Mouse (Mus musculus): ENCODE results near the gene Alpk3.

The Alpk3 gene

GRCm38 (mm10) chr7:81057471-81057870, at the start of gene Alpk3:
Gene Alpk3, plus strand, starts transcription at chr7:81057600.
- no peak for DNase-seq

DNA sequence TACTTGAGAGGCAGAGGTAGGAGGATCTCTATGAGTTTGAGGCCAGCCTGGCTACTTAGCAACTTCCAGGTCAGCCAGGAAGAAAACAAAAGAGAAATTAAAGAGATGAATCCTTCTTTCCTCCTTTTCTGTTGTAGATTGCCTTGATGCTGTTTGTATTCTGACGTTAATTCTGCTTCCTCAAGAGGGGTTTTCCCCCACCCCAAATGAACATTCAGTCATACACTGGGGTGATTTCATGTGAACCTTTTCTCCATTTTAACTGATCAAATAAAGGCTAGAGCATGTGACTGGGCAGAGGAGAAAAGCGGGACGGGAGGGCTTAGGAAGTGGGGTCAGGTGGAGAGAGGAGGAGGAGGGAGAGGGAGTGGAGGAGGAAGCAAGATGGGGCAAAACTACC, 49.1 kb upstream of the Alpk3 start:
- DNase-seq = no peak

GRCm38 (mm10) chr7:81011576-81011975, 45.8 kb upstream of the Alpk3 start:
- no peak for DNase-seq

GRCm38 (mm10) chr7:81020307-81020706, 37.1 kb upstream of the Alpk3 start:
- DNase-seq = no peak

DNA sequence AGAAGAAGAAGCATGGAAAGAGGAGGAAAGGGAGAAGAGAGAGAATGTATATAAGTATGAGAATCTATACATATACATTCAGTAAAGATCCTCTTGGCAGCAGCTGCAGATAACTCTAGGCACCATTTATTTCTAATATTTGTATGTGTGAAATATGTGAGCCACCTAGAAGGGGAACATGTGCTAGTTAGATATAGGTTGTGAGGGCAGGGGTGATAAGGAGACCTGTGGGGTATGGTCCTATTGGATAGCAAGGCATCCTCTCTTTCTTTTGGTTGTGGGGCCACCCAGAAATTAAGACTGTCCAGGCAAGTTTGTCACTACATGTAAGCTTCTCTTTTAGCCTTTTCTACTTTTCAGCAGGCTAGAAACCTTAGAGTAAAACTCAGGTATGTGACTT, 34.7 kb upstream of the Alpk3 start:
- no peak for DNase-seq

GRCm38 (mm10) chr7:81024118-81024517, 33.3 kb upstream of the Alpk3 start:
- peak; percentile 42 to 47 for DNase-seq

DNA sequence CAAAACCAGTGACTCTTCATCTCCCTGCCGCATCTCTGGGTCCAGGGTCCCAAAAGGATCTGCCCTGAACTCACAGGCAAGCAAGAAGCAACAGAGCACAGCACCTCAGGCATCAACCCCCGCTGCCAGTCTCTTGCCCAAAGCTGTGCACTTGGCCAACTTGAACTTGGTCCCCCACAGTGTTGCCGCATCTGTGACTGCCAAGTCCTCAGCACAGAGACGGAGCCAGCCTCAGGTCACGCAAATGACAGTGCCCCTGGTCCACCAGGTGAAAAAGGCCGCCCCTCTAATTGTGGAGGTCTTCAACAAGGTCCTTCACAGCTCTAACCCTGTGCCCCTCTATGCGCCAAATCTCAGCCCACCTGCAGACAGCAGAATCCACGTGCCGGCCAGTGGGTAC, 32.7 kb upstream of the Alpk3 start:
- no peak for DNase-seq

- no peak for DNase-seq
These were observed 31.6 kb upstream of the Alpk3 start for GRCm38 (mm10) chr7:81025751-81026150.

DNA sequence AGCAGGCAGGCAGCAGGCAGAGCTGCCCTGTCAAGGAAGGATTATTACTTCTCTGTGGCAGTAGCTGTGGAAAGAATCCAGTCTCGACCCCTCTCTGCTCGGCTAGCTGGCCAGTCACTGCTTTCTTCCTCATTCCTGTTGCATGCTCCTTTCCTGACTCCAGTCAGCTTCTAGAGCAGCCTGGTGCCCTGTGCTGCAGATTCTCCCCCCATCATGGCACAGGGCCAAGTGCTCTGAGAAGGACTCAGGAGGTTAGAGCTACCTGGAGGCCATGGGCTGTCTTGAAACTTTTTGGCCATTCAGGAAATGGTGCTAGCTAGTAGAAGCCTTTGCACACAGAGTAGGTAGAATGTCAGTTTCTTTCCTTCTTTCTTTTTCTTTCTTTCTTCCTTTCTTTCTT, 17.7 kb upstream of the Alpk3 start:
- DNase-seq = no peak

DNA sequence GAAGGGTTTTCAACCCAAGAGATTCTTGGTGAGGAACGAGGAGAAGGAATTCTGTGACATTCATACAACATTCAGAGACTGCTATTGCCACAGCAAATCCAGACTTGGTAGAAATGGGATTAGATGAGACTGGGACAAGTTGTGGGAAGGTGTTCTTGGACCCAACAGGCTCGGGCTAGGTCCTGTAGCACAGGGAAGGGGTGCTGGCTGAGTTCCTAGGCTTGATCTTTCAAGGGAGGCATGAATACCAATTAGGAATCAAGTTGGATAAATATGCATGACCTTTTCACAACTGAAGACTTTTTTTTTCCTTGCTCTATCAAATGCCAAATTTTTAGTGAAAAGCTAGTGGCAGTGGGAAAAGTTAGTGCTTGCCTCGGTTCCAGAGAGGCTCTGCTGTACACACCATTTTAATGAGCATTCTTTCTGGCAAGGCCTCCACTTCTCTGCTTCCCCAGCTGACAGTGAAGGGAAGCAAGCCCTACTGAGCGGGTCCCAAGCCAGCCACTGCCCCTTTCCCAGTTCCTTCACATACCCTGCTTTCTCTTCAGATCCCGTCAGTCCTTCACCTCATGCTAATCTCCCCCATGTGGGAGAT, 14.3 kb upstream of the Alpk3 start:
- DNase-seq = no peak

GRCm38 (mm10) chr7:81047847-81048246, 9.6 kb upstream of the Alpk3 start:
- DNase-seq = no peak

DNA sequence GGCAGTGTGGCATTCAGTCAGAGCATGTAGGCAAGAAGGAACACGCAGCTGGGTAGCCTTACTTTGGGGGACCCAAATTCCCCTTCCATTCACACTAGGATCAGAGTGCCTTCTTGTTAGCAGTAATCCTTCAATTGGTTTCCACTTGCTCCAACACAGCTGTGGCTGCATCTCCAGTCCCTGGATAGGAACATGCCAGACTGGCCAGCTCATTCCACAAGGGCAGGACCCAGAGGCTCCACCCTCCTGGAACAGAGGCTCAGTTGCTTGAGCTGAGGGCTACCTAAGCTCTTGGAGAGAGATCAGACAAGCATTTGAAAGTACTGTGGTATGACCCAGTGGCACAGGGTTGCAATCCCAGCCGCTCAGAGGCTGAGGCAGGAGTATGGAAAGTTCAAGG, 8.9 kb upstream of the Alpk3 start:
- DNase-seq = no peak

DNA sequence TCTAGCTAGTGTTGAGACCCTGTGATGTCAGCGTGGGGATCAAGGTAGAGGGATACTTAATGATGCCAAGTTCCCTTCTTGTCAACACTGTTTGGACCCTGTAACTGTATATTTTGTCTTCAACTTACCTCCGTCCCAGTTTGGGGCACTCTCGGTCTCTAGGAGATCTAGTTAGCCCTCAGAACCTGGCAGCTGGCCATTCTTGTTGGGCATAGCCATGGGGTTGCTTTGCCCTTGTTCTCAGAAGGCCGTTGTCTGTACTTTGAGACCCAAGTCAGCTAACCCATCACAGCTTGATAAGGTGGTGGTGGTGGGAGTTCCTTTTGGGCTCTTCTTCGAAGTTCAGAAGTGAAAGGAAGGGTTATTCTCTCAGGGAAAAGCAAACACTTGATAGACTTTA, 7.4 kb upstream of the Alpk3 start:
- DNase-seq = no peak

- no peak for DNase-seq
These were observed 1.6 kb upstream of the Alpk3 start for GRCm38 (mm10) chr7:81055709-81056370.

- no peak for DNase-seq
These were observed 706 bp downstream of the Alpk3 start for GRCm38 (mm10) chr7:81057901-81058711.

- DNase-seq = no peak
These were observed 1.3 kb downstream of the Alpk3 start for GRCm38 (mm10) chr7:81058712-81059154.

DNA sequence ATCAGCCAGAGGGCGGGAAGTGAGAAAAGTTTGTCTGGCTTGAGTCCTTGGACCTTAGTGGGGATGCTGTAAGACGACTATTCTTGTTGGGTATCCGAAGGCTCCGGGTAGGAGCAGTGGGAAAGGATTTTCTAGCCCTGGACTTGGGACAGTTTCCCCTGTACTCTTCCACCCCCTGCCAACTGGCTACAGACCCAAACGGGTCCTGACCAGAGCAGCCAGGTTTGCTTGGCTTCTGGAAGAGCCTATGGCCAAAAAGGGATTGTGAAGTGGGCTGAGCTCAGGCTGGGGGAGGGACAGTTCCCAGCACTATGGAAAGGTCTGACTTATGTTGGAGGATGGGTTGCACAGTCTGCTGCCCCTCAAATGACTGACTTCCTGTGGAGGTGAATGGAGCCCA, 2.0 kb downstream of the Alpk3 start:
- DNase-seq = no peak

GRCm38 (mm10) chr7:81060908-81061307, 3.5 kb downstream of the Alpk3 start:
- peak; percentile 57 to 62 for DNase-seq

DNA sequence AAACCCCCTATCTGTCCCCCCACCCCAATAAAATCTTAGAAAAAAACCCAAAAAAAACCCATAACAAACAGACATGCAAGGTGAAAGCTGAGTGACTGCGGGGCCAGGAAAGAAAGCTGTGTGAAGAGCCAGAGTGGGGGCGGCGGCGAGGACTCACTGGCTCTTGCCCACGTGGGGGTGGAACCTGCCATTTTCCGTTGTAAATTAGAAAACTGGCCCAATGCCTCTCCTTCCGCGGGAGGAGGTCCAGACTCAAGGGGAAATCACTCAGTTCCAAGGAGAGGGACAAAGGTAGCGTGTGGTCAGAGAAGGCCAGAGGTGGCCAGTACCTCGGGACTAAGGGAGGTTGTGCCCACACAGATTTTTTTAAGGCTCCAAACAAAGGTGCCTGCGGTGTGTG, 4.5 kb downstream of the Alpk3 start:
- no peak for DNase-seq

DNA sequence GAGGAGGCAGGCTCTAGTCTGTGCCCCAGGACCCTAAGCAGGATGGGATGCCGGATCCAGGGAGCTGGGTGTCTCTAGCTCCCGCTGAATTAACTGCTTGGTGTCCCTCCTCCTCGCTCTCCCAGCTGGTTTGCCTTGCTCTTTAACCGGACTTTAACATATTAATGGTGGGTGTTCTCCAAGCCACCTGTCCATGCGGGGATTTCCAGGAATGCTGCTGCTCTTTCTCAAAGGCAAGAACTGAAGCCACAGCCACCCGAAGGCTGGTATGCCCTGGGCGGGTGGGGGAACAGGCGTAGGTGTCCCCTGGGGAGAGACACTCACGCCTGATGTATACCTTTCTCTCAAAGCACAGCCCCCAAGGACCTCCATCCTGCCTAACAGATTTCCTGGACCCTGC, 5.9 kb downstream of the Alpk3 start:
- no peak for DNase-seq

DNA sequence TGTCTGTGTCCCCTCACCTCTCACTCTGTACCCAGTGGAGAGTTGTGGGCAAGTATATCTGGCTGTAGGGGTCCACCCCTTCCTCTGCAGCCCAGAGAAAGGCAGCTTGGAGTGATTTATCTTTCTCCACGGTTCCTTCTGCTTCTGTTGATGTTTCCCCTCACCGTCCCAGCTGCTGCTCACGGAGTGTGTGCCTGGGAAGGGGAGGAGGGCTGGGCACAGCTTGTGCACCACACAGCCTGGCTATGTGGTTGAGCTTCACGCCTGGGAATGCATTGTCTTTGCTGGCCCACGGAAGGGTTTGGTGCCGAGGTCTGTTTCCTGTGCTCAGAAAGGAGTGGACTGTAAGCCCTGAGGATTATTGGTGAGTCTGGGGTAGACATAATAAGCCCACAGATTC, 9.3 kb downstream of the Alpk3 start:
- DNase-seq = no peak

- no peak for DNase-seq
These were observed 15.1 kb downstream of the Alpk3 start for GRCm38 (mm10) chr7:81072463-81072862.

GRCm38 (mm10) chr7:81073273-81073672, 15.9 kb downstream of the Alpk3 start:
- peak; percentile 16 to 29 for DNase-seq

DNA sequence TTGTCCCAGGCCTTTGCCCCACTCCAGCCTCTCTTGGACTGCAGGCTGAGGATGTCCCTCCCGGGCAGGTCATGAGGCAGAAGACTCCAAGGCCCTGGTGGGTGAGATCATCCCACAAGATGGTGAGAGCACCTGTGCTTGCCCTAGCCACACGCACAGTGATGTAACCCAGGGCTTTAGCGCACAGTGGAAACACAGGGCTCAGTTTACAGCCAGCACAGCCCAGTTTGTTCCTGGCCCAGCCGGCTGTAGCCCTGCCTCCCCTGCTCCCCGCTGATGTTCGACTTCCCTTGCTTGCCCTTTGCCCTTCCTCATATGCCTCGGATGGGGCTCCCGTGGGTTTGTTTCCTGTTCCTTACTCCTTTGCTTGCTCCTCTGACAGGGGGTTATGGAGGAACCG, 17.1 kb downstream of the Alpk3 start:
- no peak for DNase-seq
